Mouse (Mus musculus) liver, adult 2 months (tissue): ENCODE results near the gene Mysm1. TPM values are rescaled to one million over a fixed set of nuclear protein-coding genes. Genes with fewer than 3 reads are reported as not detected.

Source experiments
- DNase-seq: peaks from one replicate; pipeline ENCODE4 v3.0.0-alpha.2; 2011; ENCODE audit warnings: low read depth, low spot score; ENCODE audit errors: extremely low read depth
- H3K27ac ChIP-seq: fragments of 200-500 bp; replicated peaks from 2 replicates; pipeline ENCODE4 v1.5.1; 2012; ENCODE audit warnings: low read depth, mild to moderate bottlenecking, control low read depth, inconsistent platforms, low read length; ENCODE audit not compliant: insufficient read depth
- H3K27me3 ChIP-seq: fragments of 200-500 bp; 2 replicates; pipeline ENCODE4 v1.6.1; 2012; ENCODE audit warnings: mild to moderate bottlenecking, moderate library complexity, low read length, inconsistent platforms; ENCODE audit not compliant: control insufficient read depth, insufficient read depth
- H3K36me3 ChIP-seq: fragments of 200-500 bp; 2 replicates; pipeline ENCODE4 v1.6.1; 2012; ENCODE audit warnings: low read length, inconsistent platforms; ENCODE audit not compliant: control insufficient read depth, insufficient read depth
- H3K4me1 ChIP-seq: fragments of 200-500 bp; 2 replicates; pipeline ENCODE4 v1.6.1; 2011; ENCODE audit warnings: low read length; ENCODE audit not compliant: control insufficient read depth, insufficient read depth
- H3K4me3 ChIP-seq: fragments of 200-500 bp; 2 replicates; pipeline ENCODE4 v1.5.1; 2011; ENCODE audit warnings: low read depth, mild to moderate bottlenecking, control low read depth, low read length, moderate library complexity; ENCODE audit not compliant: insufficient read depth
- H3K79me2 ChIP-seq: fragments of 200-500 bp; 2 replicates; pipeline ENCODE4 v1.6.1; 2012; ENCODE audit warnings: inconsistent platforms, mild to moderate bottlenecking, low read length, moderate library complexity; ENCODE audit not compliant: control insufficient read depth, insufficient read depth
- H3K9ac ChIP-seq: fragments of 200-500 bp; 2 replicates; pipeline ENCODE4 v1.6.1; 2012; ENCODE audit warnings: low read depth, mild to moderate bottlenecking, control low read depth, inconsistent platforms, low read length
- CTCF ChIP-seq: fragments of 200-500 bp; IDR thresholded peaks from 2 replicates; pipeline ENCODE4 v1.5.1; 2011; ENCODE audit warnings: low read depth, low read length, control low read depth
- POLR2A ChIP-seq: fragments of 200-500 bp; IDR thresholded peaks from 2 replicates; pipeline ENCODE4 v1.6.1; 2011; ENCODE audit warnings: low read length, control low read depth; ENCODE audit not compliant: insufficient read depth; ENCODE audit errors: extremely low read depth
- WGBS: fragments of 180-500 bp; shearing (Covaris S2); methylation state at CpG from one replicate; pipeline ENCODE4 v1.1.7; 2018; 5-methylcytosine and 5-hydroxymethylcytosine counted together
- polyA plus RNA-seq: library from polyadenylated mRNA; depleted of rRNA; stranded (reverse); fragments of >200 nt; gene quantifications from 2 replicates; pipeline ENCODE4 v1.2.3, GENCODE M21; 2012
- total RNA-seq: library from RNA; depleted of rRNA; stranded (reverse); fragments of >200 nt; gene quantifications from 2 replicates; pipeline ENCODE4 v1.2.3, GENCODE M21; 2014

Gene Mysm1
- total and polyA plus RNA-seq, 2 experiments, result 1.8 to 14.4 TPM

- Histone ChIP-seq H3K27me3 (no peaks in the 10 kb centered on the region), H3K9ac (no peak overlapping the region), H3K36me3 (peaks cover 8% of the 10 kb centered on the region), H3K4me3 (peak overlapping the region; percentile 89), H3K4me1 (peaks cover 10% of the 10 kb centered on the region), H3K27ac (no peak overlapping the region), H3K79me2 (peaks cover 15% of the 10 kb centered on the region; the same call in 1 of the 2 replicates)
- DNase-seq, result no peak
- WGBS, result 38% methylated on average over 4 of the region's 4 CpGs
- TF ChIP-seq CTCF (no peak), POLR2A (no peak)
Measured at GRCm38 (mm10) chr4:94979500-94979915, 608 bp upstream of the Mysm1 start.

GRCm38 (mm10) chr4:94973321-94973720 is 5.6 kb downstream of the Mysm1 start:
- TF ChIP-seq CTCF, result no peak
- TF ChIP-seq POLR2A, result no peak
- no peaks in the 10 kb centered on the region for H3K27me3 ChIP-seq
- no peak overlapping the region for H3K27ac ChIP-seq
- 82% methylated on average over 2 of the region's 2 CpGs for WGBS
- DNase-seq, result no peak
- H3K4me3 ChIP-seq, result no peak overlapping the region
- H3K36me3 ChIP-seq, result peaks cover 36% of the 10 kb centered on the region
- H3K79me2 ChIP-seq, result peaks cover 10% of the 10 kb centered on the region; the same call in 1 of the 2 replicates
- H3K9ac ChIP-seq, result no peak overlapping the region
- H3K4me1 ChIP-seq, result peaks cover 10% of the 10 kb centered on the region

DNA sequence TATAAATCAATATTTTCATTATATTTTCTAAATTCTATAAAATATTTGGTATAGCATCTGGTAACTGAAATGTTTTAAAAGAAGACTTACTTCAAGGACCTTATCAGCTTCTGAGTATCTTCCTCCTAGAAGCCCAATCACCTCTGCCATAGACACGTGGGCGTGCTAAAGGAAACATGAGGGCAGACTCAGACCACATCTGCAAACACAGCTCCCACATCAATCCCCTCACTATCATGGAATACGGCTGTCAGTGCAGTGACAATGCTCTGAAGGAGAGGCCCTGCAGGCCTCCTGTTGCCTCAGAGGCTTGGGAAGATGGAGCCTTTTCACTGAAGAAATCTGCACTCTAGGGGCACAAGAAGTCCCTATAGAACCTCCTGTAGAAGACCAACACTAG is 26.1 kb downstream of the Mysm1 start:
- DNase-seq, result no peak
- Histone ChIP-seq H3K4me1 (no peaks in the 10 kb centered on the region), H3K79me2 (no peaks in the 10 kb centered on the region), H3K27ac (no peak overlapping the region), H3K4me3 (no peak overlapping the region), H3K27me3 (no peaks in the 10 kb centered on the region), H3K36me3 (peaks cover 56% of the 10 kb centered on the region), H3K9ac (no peak overlapping the region)
- TF ChIP-seq CTCF, result no peak
- TF ChIP-seq POLR2A, result no peak
- 88% methylated on average over 3 of the region's 3 CpGs for WGBS

DNA sequence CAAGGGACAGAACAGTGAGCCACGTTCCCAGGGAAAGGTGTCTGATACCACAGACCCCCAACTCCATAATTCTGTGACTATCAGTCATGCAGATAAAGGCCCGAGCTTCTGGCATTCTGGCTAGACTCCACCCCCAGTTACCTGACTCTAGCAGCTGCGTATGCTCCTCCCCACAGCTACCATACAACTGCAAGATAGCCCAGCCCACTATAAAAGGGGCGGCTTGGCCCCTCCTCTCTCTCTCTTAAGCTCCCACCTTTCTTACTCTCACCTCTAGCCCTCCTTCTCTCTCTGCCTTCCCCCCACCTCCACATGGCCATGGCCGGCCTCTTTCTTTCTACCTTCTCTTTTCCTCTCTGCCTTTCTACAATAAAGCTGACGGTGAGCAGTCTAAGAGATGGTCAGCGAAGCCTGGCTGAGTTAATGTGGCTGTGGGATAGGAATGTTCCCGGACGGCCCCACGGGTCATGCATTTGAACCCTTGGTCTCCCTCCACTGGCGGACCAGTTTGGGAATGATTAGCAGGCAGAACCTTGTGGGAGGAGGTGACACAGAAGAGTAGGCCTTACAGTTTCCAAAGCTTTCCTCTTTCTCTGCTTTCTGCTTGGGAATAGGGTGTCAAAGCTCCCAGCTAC is 37.6 kb downstream of the Mysm1 start:
- WGBS, result 94% methylated on average over 11 of the region's 11 CpGs
- H3K9ac ChIP-seq, result no peak overlapping the region
- H3K36me3 ChIP-seq, result peaks cover 43% of the 10 kb centered on the region
- H3K4me1 ChIP-seq, result no peaks in the 10 kb centered on the region
- no peak for DNase-seq
- TF ChIP-seq POLR2A (no peak), CTCF (no peak)
- no peak overlapping the region for H3K4me3 ChIP-seq
- no peak overlapping the region for H3K27ac ChIP-seq
- H3K27me3 ChIP-seq, result no peaks in the 10 kb centered on the region
- no peaks in the 10 kb centered on the region for H3K79me2 ChIP-seq

- Histone ChIP-seq H3K9ac (no peak within 1 kb of the TSS), H3K4me1 (no peaks in the 10 kb centered on the region), H3K27ac (no peak within 1 kb of the TSS), H3K4me3 (no peak within 1 kb of the TSS), H3K79me2 (no peaks in the 10 kb centered on the region), H3K36me3 (no peaks in the 10 kb centered on the region), H3K27me3 (no peaks in the 10 kb centered on the region)
- no peak for DNase-seq
- TF ChIP-seq CTCF (no peak), POLR2A (no peak)
Measured at GRCm38 (mm10) chr4:94928743-94929142, 50.2 kb downstream of the Mysm1 start, which contains the start of gene Eqtn. TSS of gene Eqtn (minus strand) at chr4:94928843.

- H3K27ac ChIP-seq, result no peak overlapping the region
- DNase-seq, result no peak
- 46% methylated on average over 3 of the region's 3 CpGs for WGBS
- H3K9ac ChIP-seq, result no peak overlapping the region
- H3K36me3 ChIP-seq, result no peaks in the 10 kb centered on the region
- H3K27me3 ChIP-seq, result no peaks in the 10 kb centered on the region
- H3K79me2 ChIP-seq, result no peaks in the 10 kb centered on the region
- no peaks in the 10 kb centered on the region for H3K4me1 ChIP-seq
- TF ChIP-seq CTCF (no peak), POLR2A (no peak)
- no peak overlapping the region for H3K4me3 ChIP-seq
Measured at GRCm38 (mm10) chr4:94901780-94902179, 77.1 kb downstream of the Mysm1 start.
